In genomic region chr8:120336087-120336380, GRCm38 (mm10) we compare ENCODE assay signal across 8 mouse cellular contexts.
DNase-seq lines count a peak whose midpoint lies in the region; ATAC-seq and TF ChIP-seq lines count a peak whose summit lies in the region.

No protein-coding gene starts in this region.

- peak; percentile 83 for DNase-seq in left cerebral cortex, postnatal 4 days
- no peak for DNase-seq in left cerebral cortex, adult 18-20 months (ENCODE audit: low spot score in 2 of 2)
- DNase-seq in embryonic facial prominence, embryonic 11.5 days (ENCODE audit: low spot score), result peak; percentile 52
- no peak for DNase-seq in thymus, postnatal 10 days (ENCODE audit: low spot score in 2 of 2)
- no peak for DNase-seq in thymus, adult 2 months
- no peak for DNase-seq in layer of hippocampus, postnatal 25 days (ENCODE audit: extremely low spot score in 1 of 2, low spot score in 1 of 2)

- TF ChIP-seq CTCF in thymus, adult 2 months (IDR thresholded peaks at IDR 0.05; ENCODE audit: borderline replicate concordance, control insufficient read depth, extremely low read depth, insufficient read depth, low read length, poor library complexity), result no peak

- no peak for ATAC-seq in embryonic facial prominence, embryonic 11.5 days (replicated peaks; ENCODE audit: insufficient number of reproducible peaks, low FRiP score, low TSS enrichment, low read depth)
- ATAC-seq in limb, embryonic 12.5 days (ENCODE audit: insufficient number of reproducible peaks, insufficient read depth, low FRiP score, low TSS enrichment, low read depth), result peak; percentile 26; the same call in 1 of the 2 replicates
- no peak for ATAC-seq in neural tube, embryonic 15.5 days (ENCODE audit: low FRiP score)

- WGBS in embryonic facial prominence, embryonic 11.5 days, result 3% methylated on average over 9 of the region's 9 CpGs
- 4% methylated on average over 9 of the region's 9 CpGs for WGBS in limb, embryonic 12.5 days
- 1% methylated on average over 9 of the region's 9 CpGs for WGBS in neural tube, embryonic 15.5 days
- WGBS in thymus, adult 2 months, result 7% methylated on average over 9 of the region's 9 CpGs

- intact Hi-C loops in left cerebral cortex, postnatal 4 days (cut with DNase I), result no loop called here

- TF ChIP-seq POLR2A in thymus, adult 2 months (IDR thresholded peaks at IDR 0.05; ENCODE audit: control insufficient read depth, extremely low read depth, insufficient read depth, low read length, poor library complexity), result no peak

- H3K9ac ChIP-seq in embryonic facial prominence, embryonic 11.5 days (replicated peaks; ENCODE audit: low read length), result peak overlapping the region; percentile 39
- no peak overlapping the region for H3K9ac ChIP-seq in limb, embryonic 12.5 days (replicated peaks)
- no peak overlapping the region for H3K9ac ChIP-seq in neural tube, embryonic 15.5 days (replicated peaks)

- H3K27me3 ChIP-seq in embryonic facial prominence, embryonic 11.5 days (ENCODE audit: control insufficient read depth, insufficient read depth, low read length), result no peaks in the 10 kb centered on the region
- H3K27me3 ChIP-seq in limb, embryonic 12.5 days, result no peaks in the 10 kb centered on the region
- H3K27me3 ChIP-seq in neural tube, embryonic 15.5 days (replicated peaks), result no peaks in the 10 kb centered on the region
- no peaks in the 10 kb centered on the region for H3K27me3 ChIP-seq in thymus, adult 2 months (ENCODE audit: control insufficient read depth, insufficient read depth, low read length)

- H3K9me3 ChIP-seq in embryonic facial prominence, embryonic 11.5 days (replicated peaks; ENCODE audit: control insufficient read depth, low read length), result no peaks in the 10 kb centered on the region
- no peaks in the 10 kb centered on the region for H3K9me3 ChIP-seq in limb, embryonic 12.5 days
- H3K9me3 ChIP-seq in neural tube, embryonic 15.5 days (replicated peaks), result no peaks in the 10 kb centered on the region

- H3K4me3 ChIP-seq in embryonic facial prominence, embryonic 11.5 days (ENCODE audit: low read depth, low read length), result no peak overlapping the region
- no peak overlapping the region for H3K4me3 ChIP-seq in limb, embryonic 12.5 days (replicated peaks)
- no peak overlapping the region for H3K4me3 ChIP-seq in neural tube, embryonic 15.5 days (replicated peaks)
- no peak overlapping the region for H3K4me3 ChIP-seq in thymus, adult 2 months (ENCODE audit: control insufficient read depth, insufficient read depth, low read length)

- H3K4me2 ChIP-seq in embryonic facial prominence, embryonic 11.5 days (ENCODE audit: low read depth, low read length), result no peak overlapping the region
- H3K4me2 ChIP-seq in limb, embryonic 12.5 days, result peak overlapping the region; percentile 45
- H3K4me2 ChIP-seq in neural tube, embryonic 15.5 days, result peak overlapping the region; percentile 15; the same call in 1 of the 2 replicates

- H3K4me1 ChIP-seq in embryonic facial prominence, embryonic 11.5 days (ENCODE audit: control insufficient read depth, insufficient read depth, low read length), result peaks cover 25% of the 10 kb centered on the region
- peaks cover 53% of the 10 kb centered on the region for H3K4me1 ChIP-seq in limb, embryonic 12.5 days (replicated peaks)
- peaks cover 41% of the 10 kb centered on the region for H3K4me1 ChIP-seq in neural tube, embryonic 15.5 days
- peaks cover 44% of the 10 kb centered on the region for H3K4me1 ChIP-seq in thymus, adult 2 months (replicated peaks; ENCODE audit: control insufficient read depth, insufficient read depth, low read length)

- peak overlapping the region; percentile 77 for H3K27ac ChIP-seq in embryonic facial prominence, embryonic 11.5 days (replicated peaks; ENCODE audit: low read depth, low read length)
- H3K27ac ChIP-seq in limb, embryonic 12.5 days, result peak overlapping the region; percentile 86
- H3K27ac ChIP-seq in neural tube, embryonic 15.5 days (replicated peaks), result peak overlapping the region; percentile 76
- no peak overlapping the region for H3K27ac ChIP-seq in thymus, adult 2 months (ENCODE audit: control insufficient read depth, insufficient read depth, low read length)

- H3K36me3 ChIP-seq in embryonic facial prominence, embryonic 11.5 days (replicated peaks; ENCODE audit: control insufficient read depth, insufficient read depth, low read depth, low read length), result no peaks in the 10 kb centered on the region
- no peaks in the 10 kb centered on the region; the same call in 1 of the 2 replicates for H3K36me3 ChIP-seq in limb, embryonic 12.5 days
- H3K36me3 ChIP-seq in neural tube, embryonic 15.5 days, result no peaks in the 10 kb centered on the region
- no peaks in the 10 kb centered on the region for H3K36me3 ChIP-seq in thymus, adult 2 months (ENCODE audit: control insufficient read depth, insufficient read depth, low read length)

Comparison
In these comparisons a context has a peak if more than half of its experiments do, and no peak if none do; other contexts are left out.
1. DNase-seq: peak in left cerebral cortex, postnatal 4 days (single experiment) and embryonic facial prominence, embryonic 11.5 days (single experiment); none in left cerebral cortex, adult 18-20 months (0 of 2), thymus, postnatal 10 days (0 of 2), thymus, adult 2 months (single experiment) and layer of hippocampus, postnatal 25 days (0 of 2).